Mouse (Mus musculus) G1E-ER4 (cell line): ENCODE data around the gene Aanat. TPM values are rescaled to one million over a fixed set of nuclear protein-coding genes. Genes with fewer than 3 reads are reported as not detected.
A peak's percentile ranks its signal among the peaks of the same experiment; 100 is the strongest.

ENCODE experiments used
- GATA1 ChIP-seq: IDR thresholded peaks from one replicate; pipeline ENCODE4 v1.8.0; 2012; ENCODE audit warnings: low read length, inconsistent platforms
- polyA plus RNA-seq: library from polyadenylated mRNA; stranded (reverse); fragments of >175 nt; gene quantifications from 2 replicates; pipeline ENCODE4 v1.2.3, GENCODE M21; 2012

Gene Aanat
- polyA plus RNA-seq, 1 experiment: not detected

DNA sequence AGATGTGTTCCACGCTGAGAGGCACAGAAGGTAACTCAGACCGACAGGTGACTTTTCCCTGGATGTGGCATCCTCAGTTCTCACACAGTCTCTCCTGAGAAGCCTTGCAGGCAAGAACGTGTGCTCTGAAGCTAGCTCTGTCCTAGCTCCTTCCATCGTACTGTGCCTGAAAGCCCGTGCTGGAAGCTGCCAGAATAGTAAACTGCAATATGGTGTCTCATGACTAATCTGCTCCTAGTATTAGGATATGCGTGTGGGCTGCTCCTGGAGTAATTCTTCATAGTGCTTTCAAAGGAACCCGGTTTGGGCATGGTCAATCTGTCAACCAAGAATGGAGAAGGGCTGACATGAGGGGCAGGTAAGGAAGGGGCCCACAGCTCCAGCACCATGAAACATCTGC is 15.4 kb upstream of the Aanat start:
- no peak for TF ChIP-seq GATA1

DNA sequence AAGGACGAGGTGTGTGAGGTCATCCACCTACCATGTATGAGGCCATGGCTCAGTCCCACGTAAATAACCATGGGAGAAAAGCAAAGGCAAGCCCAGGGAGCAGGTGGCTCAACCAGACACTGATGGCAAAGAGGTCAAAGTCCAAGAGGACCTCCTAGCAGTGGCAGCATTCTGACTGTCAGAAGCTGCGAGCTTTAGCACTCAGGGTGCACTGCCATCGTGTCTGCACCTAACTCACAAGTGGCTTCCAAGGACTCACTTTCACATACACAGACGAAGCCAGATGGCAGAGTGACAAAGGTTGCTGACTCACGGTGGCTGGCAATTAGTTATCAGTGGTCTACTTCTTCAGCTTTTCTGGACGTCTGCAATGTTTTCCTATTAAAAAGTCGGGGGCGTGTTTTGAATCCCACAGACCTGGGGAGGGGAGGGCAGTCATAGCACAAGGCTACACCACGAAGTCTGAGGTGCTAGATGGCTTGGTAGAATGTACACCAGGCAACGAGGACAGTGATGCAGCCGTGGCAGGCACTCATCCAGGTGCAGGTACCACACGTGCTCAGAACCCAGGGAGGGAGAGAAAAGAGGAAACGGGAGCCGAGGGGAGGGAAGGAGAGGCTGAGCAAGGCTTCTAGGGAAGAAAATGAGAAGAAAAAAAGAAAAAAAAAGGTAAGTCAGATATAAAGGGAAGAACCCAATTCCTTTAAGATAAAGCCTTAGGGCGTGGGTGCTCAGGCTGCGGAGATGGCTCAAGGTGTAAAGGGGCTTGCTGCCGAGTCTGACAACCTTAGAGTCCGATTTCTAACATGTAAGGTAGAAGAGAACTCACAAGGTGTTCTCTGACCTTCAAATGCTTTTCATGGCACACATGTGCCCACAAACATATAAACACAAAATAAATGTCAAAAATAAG is 14.2 kb upstream of the Aanat start:
- TF ChIP-seq GATA1: no peak

DNA sequence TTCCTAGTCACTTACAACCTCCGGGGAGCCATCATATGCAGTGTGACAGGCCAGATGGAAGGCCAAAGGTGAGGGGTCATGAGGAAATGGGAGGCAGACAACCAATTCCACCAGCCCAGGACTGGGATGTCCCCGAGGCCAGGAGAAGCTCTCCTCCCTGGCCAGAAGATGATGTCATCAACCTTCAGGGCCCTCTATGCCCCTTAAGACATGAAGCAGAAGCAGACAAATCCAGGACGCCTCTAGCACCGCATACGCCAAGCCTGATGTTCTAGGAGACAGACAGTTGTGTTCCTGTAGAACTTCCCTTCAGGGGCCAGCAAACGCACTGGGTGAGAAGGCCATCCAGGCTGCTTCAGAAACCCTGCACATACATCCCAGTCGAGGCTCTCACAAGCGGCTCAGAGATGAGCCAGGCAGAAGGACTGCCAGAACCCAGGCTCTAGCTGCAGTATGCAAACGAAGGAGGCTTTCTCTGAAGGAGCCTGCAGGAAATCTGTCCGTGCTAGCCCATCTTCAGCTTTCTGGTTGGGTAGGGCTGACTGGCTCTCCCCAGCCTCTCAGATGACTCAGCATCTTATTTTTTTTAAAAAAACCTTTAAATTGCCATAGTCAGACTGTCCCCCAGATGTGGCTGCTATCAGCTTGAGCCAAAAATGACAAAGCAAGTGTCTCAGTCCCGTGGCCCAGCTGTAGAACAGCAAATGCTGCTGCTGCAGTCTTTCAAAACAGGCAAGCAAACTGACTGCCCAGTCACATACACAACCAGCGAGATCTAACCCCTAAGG is 13.3 kb upstream of the Aanat start:
- TF ChIP-seq GATA1: no peak

DNA sequence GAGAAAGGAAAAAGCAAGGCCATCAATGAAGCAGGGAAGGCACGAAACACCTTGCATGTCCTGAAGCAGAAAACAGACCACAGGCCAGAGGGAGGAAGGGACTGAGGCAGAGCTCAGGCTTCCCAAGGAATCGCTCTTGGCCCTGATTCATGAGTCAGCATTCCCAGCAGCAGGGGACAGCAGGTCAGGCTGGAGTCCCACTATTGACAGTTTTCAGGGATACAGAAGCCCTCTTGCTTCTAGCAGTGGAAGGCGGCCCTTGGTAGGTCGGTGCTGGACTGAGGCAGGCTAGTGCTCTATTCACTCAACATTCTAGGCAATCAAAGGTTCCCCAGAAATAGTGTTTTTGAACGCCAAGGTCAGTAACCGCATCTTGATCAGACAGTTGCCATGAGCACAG is 11.7 kb upstream of the Aanat start:
- TF ChIP-seq GATA1: no peak

DNA sequence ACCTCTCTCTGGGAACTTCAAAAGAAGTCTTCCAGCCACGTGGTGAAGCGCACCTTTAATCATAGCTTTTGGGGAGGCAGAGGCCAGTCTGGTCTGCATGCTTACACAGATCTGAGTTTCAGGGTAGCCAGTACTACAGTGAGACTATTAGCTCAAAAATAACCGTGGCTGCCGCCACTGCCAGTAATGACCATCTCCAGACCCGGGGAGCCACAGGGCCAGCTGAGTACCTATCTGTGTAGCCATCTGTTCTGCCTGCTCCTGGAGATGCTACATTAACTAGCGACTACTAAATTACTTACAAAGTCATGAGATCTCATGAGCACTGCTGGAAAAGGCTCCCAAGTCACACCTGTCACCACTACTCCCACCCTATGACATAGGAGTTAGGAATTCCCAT is 11.2 kb upstream of the Aanat start:
- TF ChIP-seq GATA1: no peak

DNA sequence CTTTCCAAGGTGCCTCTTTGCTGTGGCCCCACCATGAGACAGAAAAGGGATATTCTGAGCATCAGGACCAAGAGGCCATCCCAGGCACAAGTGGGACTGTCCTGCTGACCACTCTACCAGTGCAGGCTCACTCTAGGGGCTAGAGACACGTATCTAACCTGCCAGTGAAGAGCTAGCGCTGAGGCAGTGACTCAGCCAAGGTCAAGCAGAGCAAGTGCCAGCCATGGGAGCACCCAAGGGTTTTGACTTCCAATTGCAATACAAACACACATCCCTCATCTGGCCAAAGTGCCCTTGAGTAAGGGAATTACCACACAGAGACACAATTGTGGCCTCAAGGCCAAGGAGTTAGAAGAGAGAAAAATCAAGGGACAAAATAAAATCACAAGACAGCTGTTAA is 10.8 kb upstream of the Aanat start:
- TF ChIP-seq GATA1: no peak

DNA sequence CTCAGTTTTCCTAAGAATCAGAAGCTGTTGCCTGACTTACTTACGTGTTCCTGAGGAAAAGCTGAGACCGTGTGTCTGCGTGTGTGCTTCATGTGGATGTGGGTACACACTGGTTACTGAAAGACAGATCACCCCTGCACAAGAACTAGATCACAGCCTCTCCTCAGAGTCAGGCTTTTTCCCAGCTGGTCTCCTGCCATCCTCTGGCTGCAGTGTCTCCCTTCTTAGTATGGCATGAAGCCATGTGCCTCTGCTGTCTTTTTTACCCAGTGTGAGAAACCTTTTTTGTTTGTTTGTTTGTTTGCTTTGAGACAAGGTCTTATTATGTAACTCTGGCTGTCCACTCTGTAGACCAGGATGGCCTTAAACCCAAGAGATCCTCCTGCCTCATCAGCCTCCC is 7.0 kb upstream of the Aanat start:
- TF ChIP-seq GATA1: no peak

DNA sequence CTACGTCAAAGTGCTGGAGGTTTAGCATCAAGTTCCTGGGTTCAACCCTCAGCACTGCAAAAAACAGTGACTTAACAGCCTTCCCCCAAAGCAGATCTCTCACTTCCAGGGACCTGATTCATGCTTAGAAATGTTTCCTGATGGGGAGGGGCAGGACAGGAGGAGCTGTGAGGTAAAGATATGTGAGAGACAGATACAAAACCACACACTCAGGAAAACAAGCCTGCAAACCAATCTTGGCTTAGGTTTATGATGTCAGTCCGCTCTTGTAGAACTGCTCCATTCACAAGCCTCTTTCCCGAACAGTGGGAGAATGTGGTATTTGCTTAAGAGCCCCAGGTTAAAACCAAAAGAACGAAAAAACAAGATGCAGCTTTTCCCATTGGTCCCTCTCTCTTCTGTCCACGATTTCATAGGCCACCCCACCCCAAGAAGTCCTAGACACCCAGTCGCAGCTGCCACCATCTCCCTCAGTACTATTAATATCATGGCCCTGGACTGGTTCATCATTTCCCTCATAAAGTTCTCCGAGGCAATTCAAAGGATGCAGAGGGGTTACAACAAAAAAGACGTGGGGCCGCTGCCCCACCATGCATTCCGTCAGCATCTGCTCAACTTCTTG is 6.1 kb upstream of the Aanat start:
- peak; percentile 51 for TF ChIP-seq GATA1

DNA sequence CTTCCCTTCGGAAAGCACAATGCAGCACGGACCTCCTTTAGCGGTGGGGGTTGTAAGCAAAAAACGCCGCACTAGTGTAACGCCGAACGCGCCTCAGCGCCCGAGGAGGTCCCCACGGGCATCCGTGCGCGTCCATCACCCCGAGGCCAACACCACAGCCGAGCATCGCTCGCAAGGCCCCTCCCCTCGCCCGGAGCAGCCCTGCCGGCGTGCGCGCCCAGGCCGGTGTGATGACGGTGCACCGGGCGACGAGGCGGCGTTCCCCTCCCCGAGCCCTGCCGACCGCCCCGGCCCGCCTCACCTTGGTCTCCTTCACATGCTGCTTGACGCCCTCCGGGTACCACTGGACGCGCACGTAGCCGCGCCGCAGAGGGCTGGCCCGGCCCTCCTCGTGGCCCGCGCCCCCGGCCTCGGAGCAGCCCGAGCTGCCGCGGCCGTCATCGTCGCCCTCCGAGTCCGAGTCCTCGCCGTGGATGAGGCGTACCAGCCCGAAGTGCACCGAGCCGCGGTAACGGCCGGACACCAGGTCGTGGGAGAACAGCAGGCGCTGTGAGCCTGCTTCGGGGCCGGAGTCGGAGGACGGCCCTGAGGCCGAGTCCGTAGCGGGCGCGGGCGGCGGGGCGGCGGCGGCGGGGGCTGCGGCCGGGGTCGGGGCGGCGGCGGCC is 5.4 kb upstream of the Aanat start:
- TF ChIP-seq GATA1: no peak

DNA sequence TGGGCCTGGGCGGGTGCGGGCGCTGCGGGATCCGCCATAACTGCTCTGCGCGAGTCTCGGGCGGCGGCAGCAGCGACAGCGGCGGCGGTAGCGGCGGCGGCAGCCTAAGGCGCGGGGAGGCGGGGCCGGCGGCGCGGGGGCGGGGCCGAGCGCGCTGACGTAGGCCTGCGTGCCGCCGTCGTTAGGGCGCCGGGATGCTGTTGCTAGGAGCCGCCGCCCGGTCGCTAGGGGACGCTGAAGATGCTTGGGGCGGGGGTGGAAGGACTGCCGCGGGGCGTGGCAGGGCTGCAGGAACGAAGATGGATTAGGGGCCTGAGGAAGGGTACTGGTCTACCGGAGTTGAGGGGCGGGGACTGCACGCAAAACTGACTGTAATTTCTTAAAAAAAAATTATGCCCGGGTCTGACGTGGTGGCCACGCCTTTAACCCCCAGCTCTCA is 4.8 kb upstream of the Aanat start, which contains the start of gene Ube2o:
Gene Ube2o, minus strand, starts transcription at position 72 of the 439 bp plus-strand sequence.
- no peak for TF ChIP-seq GATA1

DNA sequence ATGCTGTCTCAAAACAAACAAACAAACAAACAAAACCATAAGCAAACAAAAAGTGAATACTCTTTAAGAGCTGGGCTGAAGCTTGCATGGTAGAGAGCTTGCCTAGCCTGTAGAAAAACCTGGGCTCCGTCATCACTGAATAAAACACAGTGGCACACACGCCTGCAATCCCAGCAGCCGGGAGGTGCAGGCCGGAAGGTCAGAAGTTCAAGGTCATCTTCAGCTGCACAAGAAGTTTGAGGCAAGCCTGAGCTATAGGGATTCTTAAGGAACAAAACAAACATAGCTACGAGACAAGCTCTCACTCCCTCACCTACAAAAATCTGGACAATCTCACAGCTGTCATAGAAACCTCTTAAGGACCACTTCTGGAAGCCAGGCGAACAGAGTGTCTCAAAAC is 550 bp upstream of the Aanat start:
- TF ChIP-seq GATA1: no peak

DNA sequence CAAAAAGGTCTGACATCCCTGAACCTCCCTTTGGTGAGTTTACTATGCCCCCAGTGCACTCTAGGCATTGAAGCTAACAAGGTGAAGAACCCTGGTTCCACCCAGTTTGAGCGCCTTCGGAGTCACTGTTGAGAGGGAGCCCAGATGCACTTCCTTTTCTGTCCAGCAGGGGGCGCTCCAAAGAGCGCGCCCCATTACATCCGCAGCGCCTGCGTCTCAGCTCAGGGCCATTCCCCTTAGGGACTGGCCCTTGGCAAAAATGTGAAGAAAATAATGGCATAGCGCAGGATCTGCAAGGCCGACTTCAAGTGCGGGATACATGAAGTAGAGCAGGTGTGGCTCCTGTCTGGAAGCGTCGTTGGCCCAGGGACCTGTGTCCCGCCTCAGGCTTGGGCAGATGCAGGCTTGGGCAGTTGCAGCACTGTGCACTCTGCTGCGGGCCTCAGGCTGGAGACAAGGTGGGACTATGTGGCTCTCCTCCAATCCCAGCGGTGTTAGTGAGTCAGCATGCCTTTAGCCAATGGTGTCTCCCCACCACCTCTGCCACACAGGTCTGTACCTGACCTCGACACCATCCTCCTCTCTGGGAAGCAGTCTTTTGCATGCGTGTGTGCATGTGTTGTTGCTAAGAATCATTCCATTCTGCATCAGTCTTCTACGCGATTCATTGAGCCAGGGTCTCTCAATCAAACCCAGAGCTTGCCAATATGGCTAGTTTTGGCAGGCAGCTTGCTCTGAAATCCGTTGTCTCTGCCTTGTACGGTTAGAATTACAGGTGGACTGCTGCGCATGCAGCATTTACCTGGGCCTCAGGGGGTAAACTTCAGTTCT is 784 bp downstream of the Aanat start:
- TF ChIP-seq GATA1: no peak

DNA sequence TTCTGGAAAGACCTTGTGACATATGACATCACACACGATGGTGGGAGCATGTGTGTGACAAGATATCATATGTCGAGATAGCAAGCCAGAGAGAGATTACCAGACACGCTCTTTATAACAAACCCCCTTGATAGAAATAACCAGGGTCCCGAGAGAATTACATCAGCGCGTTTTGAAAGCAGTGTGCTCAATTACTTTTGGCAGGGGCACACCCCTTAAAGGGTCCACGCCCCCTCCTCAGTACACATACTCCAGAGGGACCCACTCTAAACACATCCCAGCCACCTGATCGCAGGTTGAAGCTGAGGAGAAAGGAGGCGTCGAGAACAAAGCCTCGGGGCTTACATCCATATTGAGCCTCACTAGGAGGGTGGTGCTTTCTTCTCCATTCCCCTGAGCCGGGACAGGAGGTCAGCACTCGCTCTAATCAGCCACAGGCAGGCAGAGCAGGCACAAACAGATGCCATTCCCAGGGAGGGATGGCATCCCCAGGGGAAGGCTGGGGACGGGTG is 2.8 kb downstream of the Aanat start:
- no peak for TF ChIP-seq GATA1

DNA sequence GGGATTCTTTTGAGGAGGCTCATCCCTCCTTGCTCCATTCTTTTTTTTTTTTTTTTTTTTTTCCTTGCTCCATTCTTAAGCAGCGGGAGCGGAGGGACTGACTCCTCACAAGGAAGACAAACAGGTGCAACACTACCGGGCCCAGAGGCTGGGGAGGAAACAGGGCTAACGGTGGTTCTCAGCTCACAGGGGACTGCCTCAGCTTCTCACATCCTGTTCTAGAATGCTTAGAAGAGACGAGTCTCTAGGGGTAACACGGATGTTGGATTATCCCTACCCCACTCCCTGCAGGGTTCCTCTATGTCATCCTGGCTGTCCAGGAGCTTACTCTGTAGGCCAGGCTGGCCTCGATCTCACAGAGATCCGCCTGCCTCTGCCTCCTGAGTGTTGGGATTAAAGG is 3.3 kb downstream of the Aanat start:
- no peak for TF ChIP-seq GATA1

DNA sequence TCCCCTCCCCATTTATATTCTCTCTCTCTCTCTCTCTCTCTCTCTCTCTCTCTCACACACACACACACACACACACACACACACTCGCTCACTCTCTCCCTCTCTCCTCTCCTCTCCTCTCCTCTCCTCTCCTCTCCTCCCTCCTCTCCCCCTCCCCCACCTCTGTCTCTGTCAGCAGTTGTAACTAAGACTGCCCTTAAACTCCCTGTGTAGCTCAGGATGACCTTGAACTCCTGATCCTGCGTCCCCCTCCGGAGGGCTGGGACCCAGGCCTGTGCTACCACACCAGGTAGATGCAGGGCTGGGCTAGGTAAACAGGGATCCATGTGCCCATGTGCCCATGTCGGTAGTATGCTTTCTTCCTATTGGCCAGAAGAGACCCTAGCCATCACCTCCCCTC is 5.4 kb downstream of the Aanat start:
- no peak for TF ChIP-seq GATA1
